Mouse (Mus musculus): ENCODE data around the gene Nemp1. TPM values are rescaled to one million over a fixed set of nuclear protein-coding genes. Genes with fewer than 3 reads are reported as not detected.
"Not testable (repeated sequence)": the region's sequence is repeated elsewhere in the genome, so short reads cannot be mapped to it uniquely, and the experiment has no call there.

Nemp1 gene
- total RNA-seq, 2 experiments from 2014 or later, result 3.5 to 5.7 TPM

DNA sequence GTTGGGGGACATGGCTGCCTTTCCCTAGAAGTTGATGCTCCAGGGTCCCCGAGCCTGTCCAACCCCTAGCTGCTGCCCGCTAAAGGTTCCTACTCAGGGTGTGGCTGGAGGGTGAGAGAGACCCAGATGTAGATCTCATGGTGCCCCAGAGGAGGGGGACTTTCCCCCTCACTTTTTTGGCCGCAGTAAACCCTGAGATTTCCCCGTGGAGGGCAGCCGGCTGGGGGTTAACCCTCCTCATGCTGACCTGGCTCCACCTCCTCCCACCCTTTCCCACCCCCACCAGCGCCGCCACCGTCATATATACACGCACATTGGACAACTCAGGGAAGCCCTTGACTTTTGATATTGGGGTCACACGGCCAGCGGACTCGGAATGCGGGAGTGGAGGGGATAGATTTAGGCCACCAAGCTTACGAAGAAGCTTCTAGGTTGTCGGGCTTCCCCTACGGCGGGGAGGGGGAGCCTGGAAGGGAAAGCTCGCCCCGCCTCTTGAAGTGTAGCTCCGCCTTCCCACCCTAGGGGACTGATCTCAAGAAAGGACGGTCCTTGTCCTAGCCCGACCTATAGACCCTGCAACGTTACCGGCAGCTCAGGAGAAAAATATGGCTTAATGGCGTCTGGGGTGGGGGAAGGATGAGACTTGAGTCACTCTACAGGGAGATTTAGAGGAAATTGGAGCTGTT, 23.0 kb upstream of the Nemp1 start:
- DNase-seq (ENCODE audit: low spot score in 2 of 2), result peak in 1 of 2 experiments; percentile 14

DNA sequence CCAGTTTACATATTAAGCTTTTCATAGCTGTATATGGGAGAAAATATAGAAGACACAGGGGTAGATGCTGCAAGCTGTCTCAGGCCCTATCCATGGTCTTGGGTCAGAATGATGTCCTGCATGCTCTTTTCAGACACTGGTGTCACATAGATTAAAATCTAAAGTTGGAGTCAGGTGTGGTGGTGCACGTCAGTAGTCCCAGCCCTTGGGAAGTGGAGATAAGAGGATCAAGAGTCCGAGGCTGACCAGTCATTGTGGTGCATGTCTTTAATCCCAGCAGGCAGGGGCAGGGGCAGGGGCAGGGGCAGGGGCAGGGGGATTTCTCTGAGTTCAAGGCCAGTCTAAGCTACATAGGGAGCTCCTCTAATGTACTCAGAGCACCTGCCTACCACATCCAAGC, 20.9 kb upstream of the Nemp1 start:
- no peak for DNase-seq (ENCODE audit: low spot score in 2 of 2)

DNA sequence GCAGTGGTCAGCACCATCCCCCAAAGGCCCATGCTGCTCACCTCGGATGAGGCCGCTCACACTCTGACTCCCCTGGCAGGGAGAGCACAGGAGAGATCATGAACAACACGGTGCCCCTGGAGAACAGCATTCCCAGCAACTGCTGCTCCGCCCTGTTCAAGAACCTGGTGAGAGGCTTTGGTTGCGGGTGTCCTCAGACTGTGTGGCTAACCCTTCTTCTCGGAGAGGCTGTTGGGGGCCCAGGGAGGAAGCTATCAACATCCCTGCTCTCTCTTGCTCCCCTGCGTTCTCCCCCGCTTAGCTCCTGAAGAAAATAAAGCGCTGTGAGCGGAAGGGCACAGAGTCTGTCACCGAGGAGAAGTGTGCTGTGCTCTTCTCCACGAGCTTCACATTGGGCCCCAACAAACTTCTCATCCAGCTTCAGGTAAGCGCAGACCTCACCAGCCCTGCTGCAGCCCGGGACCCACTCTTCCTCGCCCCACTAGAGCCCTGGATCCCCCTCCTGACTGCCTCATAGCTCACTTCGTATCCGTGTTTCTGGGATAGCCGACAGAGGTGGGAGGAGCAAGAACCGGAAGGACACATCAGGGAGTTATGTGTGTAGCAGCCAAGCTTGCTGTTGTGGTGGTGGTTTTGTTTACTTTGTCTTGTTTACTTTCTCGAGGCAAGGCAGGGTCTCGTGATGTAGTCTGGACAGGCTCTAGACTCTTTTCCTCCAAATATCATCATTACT, 13.6 kb upstream of the Nemp1 start:
- DNase-seq (ENCODE audit: low spot score in 2 of 2), result no peak

DNA sequence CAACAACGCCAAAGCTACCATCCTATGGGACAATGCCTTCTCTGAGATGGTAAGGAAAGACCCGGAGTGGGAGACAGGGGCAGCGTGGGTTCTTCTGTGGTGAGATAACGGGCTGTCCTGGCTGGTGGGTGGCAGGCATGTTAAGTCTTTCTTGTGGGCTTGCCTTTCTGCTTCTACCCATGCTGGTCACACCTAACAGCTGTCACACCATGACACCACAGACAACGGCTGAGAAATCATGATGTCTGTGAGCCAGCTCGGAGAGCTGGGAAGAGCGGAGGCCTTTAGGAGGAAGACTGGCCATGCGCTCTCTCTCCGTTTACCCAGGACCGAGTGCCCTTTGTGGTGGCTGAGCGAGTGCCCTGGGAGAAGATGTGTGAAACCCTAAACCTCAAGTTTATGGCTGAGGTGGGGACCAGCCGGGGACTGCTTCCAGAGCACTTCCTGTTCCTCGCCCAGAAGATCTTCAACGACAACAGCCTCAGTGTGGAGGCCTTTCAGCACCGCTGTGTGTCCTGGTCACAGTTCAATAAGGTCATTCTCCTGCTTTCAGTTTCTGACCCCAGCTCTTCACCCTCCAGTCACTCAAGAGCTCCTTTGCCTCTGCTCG, 11.6 kb upstream of the Nemp1 start:
- no peak for DNase-seq (ENCODE audit: low spot score in 2 of 2)

DNA sequence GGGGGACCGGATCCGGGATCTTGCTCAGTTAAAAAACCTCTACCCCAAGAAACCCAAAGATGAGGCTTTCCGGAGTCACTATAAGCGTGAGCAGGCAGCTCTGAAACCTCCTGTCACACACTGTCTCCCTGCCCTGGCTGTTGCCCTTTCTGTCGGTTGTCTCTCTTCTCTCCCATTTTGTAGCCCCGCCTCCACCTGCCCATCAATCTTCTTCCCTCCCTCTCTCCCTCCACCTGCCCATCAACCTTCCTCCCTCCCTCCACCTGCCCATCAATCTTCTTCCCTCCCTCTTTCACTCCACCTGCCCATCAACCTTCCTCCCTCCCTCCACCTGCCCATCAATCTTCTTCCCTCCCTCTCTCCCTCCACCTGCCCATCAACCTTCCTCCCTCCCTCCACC, 9.1 kb upstream of the Nemp1 start:
- not testable (repeated sequence) for DNase-seq (ENCODE audit: low spot score in 2 of 2)

DNA sequence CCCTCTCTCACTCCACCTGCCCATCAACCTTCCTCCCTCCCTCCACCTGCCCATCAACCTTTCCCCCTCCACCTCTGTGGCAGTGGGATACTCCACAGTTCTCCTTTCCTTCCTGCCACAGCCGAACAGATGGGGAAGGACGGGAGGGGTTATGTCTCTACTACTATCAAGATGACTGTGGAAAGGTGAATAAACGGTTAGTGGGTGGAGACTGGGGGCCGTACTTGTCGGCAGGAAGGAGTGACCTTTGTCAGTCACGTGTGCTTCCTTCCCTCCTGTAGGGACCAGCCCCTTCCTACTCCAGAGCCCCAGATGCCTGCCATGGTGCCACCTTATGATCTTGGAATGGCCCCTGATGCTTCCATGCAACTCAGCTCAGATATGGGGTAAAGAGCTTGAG, 8.6 kb upstream of the Nemp1 start:
- DNase-seq (ENCODE audit: low spot score in 2 of 2), result no peak

DNA sequence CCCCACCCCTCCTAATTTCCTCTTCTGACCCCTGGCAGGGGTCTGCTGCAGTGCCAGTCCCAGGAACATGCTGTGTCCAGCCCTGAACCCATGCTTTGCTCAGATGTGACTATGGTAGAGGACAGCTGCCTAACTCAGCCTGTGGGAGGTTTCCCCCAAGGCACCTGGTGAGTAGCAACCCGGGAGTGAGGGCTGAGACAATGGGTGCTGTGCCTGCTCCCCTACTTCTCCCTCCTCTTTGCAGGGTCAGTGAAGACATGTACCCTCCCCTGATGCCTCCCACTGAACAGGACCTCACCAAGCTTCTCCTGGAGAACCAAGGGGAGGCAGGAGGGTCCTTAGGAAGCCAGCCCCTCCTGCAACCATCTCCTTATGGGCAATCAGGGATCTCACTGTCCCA, 7.2 kb upstream of the Nemp1 start:
- DNase-seq (ENCODE audit: low spot score in 2 of 2), result no peak

DNA sequence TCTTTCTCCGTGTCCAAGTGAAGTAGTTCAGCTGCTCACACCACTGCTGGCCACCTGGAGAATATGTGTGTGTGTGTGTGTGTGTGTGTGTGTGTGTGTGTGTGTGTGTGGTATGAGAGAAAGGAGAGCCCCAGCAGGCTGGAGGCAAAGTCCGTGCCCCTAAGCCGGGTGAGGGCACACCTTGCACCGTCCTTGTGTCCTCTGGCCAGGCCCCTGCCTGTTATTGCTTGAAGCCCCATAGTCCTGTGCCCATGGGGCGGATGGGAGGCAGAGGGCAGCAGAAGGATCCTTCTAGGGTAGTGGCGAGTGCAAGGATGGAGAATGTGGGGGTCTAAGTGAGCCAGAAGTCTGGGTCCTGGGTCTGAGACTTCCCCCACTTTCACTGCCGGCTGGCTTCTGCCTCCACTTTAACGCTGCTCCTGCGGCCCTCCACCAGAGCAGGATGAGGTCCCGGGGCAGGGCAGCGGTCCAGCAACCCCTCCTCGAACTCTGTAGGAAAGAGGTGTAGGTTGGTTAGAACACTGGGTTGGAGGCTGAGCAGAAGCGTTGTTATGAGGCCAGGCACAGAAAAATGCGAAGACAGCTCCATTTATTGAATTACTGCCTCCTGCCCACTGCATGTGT, 5.3 kb upstream of the Nemp1 start:
- no peak for DNase-seq (ENCODE audit: low spot score in 2 of 2)

DNA sequence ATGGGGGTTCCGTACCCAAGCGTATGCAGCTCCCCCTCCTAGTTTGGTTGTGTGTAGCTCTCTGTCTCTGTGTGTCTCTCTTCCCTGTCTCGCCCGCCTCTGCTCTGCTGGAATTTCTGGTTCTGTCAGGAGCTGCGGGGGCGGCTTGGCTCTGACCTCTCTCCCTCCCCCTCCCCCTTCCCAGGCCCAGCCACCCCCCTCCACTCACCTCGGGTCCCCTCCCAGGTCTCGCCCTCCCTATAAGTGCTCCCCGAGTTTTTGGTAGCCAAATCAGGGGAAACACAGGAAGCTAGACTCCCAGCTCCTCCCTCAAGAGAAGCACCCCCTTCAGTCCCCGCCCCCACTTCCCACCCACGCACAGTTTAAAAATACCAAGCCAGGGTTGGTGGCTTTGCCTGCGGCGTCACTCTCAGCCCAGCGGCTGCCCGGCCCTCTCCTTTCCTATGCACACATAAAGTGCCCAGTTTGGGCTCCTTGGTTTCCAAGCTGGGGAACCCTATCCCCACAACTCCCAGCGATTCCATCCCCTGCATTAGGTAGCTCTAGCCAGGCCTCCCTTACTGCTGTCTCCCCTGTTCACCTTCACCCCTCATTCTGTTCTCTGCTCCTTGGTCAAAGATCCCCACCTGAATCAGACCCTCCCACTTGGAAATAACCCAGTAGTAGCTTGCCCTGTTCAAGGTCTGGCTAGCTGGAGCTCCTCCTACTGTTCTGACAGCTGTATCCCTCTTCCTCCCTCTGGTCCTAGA, 4.6 kb upstream of the Nemp1 start:
- no peak for DNase-seq (ENCODE audit: low spot score in 2 of 2)

DNA sequence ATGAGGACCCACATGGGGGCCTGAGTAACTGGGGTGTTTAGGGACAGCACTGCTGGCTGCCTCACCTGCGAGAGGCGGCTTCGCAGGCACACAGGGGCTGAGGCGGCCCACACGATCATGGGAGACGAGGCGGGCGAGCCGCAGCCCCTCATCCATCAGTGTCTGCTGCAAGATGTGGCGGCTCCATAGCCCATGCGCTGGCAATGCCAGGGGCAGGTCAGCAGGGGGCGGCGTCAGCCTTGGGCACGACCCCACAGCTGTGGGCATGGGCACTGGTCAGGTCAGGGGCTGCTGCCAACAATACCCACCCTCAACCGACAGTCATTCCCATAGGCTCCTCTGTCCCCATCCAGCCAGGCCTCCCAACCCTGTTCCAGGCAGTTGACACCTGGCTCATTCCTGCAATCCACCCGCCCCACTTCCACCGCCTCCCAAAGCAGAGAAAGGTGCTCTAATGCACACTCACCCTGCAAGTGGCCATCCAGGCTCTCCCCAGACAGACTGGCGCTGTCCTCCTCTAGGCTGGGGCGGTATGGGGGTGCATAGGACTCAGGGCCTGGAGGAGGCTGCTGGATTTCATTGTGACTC, 3.9 kb upstream of the Nemp1 start:
- no peak for DNase-seq (ENCODE audit: low spot score in 2 of 2)

DNA sequence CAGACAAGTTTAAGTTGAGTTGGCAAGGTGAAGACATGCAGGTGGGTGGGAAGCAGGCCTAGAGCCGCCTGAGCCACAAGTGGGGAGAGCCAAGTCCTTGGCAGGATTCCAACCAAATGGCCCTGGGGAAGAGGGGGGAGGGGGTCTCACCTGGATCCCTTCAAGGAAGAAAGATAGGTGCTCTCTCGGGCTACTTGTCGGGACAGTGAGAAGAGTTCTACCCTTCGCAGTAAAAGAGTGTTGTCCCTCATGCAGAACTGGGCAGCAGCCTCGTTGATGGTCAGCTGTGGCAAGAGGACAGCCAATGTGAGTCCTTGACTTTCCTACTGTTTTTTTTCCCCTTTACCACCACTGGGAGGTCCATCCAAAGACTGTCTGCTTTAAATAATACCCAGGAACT, 3.1 kb upstream of the Nemp1 start:
- no peak for DNase-seq (ENCODE audit: low spot score in 2 of 2)

DNA sequence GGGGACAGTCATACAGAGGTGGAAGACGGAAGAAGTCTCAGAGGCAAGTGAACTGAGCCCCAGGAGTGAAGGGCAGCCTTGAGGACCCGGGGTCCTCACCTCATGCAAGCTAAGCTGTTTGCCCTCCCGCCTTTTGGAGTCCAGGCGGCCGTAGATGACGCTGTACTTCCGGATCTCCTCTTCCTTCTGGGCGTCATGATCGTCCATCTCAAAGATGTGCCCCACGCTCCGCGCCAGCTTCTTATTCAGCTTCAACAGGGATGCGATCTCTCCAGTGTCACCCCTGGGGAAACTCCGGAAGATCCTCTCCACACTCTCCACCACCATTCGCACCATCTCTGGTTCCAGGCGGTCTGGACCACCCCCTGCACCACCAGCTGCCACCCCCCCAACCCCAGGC, 2.5 kb upstream of the Nemp1 start:
- no peak for DNase-seq (ENCODE audit: low spot score in 2 of 2)

DNA sequence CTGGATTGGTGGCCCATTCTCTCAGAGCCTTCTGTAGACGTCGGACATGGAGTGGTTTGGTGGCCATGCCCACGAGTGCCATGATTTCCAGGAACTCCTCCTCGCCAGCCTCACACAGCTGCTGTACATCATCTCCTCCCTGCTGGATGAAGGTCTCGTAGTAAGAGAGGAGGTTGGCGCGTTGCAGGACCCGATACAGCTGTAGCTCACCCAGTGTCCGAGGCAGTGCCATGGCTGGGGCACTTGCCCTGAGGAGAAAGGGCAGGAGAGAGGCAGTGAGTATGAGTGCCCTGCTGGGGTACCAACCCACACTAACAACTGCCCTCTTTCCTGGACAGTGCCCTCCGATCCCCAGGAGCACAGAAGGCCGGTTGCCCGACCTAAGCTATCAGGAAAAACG, 1.8 kb upstream of the Nemp1 start:
- no peak for DNase-seq (ENCODE audit: low spot score in 2 of 2)

DNA sequence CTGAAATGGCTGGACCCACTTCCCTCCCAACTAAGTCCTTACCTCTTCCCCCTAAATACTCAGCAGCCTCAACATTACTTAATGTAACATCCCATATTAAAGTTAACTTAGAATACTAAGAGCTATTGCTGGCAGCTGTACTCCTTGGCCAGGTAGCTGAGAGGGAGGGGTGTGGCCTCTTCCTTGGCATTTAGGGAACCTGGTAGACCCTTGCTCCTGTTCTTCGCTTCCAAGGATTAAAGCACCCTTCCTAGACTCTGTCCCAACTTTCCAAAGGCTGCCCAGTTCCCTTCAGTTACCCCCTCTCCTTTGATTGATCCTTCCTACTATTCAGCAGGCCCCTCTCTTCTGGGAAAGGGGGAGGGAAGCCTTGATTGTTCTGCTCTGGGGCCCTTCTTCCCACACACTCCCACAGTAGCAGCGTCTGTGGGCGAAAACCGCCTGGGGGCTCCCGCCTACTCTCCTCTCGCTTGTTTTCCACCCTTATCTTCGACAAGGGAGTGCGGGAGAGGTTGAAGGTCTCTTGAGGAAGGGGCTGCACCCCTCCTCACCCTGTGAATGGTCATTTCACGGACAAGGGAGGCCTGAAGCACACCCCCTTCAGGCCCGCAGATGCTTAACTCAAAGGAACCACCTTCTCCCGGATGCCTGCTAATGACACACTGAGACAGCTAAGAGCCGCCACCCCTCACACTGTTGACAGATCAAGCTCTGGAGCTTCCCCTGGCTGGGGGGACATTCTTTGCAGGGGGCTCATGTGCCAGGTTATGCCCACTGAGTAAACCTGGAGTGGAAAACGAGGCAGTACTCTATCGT, 1.1 kb upstream of the Nemp1 start:
- no peak for DNase-seq (ENCODE audit: low spot score in 2 of 2)

DNA sequence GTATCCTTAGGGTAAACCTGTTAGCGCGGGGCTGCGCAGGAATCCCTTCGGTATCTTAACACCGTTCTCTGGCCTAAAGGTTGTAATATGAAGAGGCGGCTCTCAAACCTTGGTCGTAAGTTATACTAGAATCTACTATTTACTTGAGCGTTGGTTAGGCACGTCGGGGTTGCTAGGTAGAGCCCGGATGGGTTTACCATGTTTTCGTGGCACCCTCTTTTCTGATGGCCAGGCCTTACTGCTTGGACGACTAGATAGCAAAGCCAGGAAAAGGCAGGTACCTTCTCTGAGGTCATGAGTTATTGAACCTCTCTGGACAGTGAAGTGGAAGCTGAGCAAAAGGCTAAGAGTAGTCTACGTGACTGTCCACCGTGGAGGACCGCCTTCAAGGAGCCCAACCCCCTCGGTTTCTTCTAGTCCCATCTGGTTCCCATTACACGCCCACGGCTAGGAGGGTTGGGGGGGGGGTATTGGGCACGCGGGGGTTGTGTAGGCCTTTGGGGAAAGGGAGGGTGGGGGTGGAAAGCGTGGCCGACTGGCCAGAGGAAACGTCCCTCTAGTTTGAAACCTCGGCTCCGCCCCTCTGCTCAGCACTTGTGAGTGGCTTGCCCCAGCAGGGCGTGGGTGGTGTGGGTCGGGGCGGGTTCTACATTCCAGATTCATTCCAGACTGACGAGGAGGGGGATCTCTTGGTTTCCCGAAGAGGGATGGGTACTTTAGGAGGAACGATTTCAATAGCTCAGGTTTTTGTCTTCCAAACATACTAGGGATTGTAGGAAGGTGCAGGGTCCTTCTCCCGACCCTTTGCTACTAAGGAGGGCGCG, 780 bp downstream of the Nemp1 start:
- DNase-seq (ENCODE audit: low spot score in 2 of 2), result peak; percentile 64 to 65

DNA sequence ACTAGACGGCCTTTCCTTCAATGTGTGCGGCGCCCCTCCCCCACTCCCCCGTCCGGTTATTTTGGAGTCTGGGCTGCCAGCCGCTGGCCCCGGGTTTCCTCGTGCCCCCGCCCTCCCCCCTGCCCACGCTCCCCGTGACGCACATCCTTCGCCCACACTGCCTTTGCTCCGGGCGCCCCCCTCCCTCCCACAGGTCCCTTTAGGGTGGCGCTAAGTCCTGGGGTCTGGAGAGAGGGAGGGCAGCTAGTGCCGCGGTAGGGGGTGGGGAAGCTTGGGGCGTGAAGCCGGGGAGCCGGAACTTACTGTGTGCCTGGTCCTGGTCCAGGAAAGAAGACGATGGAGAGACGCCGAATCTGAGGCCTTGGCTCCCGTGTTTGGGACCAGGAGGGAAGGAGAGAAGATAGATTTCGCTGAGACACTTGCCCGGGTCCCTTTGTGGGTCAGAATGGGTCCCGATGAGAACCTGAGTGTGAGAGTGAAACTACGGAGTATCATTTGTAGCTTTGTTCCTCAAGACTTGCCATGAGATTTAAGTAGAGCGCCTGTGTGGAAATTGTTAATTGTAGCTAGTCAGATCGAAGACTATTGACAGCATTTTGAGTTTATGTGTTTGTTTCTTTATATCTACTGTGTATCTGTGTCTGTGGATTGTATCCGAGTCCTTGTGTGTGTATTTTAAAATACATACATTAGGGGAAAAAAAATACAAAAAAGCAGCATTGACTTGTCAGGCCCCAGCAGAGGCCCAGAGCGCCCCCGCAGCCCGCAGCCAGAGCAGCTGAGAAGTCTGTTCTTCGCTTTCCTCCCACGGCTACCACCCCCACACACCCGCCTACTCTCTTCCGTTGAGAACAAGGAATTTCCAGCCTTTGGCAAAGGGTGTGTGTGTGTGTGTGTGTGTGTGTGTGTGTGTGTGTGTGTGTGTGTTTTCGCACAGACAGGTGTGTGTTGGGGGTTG, 1.7 kb downstream of the Nemp1 start, which contains the start of gene Nab2:
Nab2 (minus strand) TSS at position 476 of the 958 bp plus-strand sequence.
- DNase-seq (ENCODE audit: low spot score in 2 of 2), result peak; percentile 54 to 73

DNA sequence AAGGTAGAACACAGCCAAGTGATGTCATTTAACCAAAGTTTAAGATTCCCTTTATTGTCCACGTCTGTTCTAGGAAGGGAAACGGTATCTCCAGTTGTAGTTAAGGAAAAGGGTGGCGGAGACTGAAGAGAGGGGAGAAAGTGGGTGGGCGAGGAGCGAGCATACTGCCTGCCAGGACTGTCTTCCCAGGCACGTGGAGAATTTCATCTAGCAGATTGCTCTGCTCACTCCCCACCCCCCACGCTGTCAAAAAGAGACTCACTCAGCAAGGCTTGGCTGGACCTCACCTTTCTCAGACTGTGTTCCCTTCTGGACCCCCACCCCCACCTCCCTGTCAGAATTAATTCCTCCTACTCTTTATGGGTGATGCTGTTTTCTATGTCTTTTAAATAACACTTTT, 2.5 kb downstream of the Nemp1 start:
- DNase-seq (ENCODE audit: low spot score in 2 of 2), result peak in 1 of 2 experiments; percentile 63

DNA sequence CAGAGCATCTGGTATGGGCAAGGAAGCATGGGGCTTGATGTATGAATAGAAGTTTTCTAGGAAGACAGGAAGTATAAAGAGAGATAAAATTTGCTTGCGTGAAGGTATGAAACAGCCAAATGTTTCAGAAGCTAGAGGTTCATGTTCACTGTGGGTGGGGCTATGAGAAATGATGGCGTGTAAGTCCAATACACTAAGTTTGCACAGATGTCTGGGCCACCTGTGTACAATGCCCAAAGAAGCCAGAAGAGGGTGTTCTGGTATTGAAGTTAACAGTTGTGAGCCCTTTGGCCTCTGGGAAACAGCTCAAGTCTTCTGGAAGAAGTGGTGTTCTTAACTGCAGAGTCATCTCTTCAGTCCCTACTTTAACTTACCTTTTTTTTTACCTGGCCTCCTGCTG, 3.5 kb downstream of the Nemp1 start:
- no peak for DNase-seq (ENCODE audit: low spot score in 2 of 2)
